Mouse (Mus musculus) embryonic facial prominence, embryonic 11.5 days (tissue): ENCODE results near the gene Bcl7a. TPM values are rescaled to one million over a fixed set of nuclear protein-coding genes. Genes with fewer than 3 reads are reported as not detected.

Experiments used
- ATAC-seq: fragments of 200-750 bp; cut with Nextera tagmentation; replicated peaks from 2 replicates; pipeline ENCODE4 v1.8.0; 2017; ENCODE audit warnings: low read depth; ENCODE audit not compliant: insufficient number of reproducible peaks, low FRiP score, low TSS enrichment
- DNase-seq: peaks from one replicate; pipeline ENCODE4 v3.0.0-alpha.2; 2015; ENCODE audit warnings: low spot score
- H3K27ac ChIP-seq: fragments of 300-500 bp; sonication (generic); replicated peaks from 2 replicates; pipeline ENCODE4 v1.5.1; 2014; ENCODE audit warnings: mild to moderate bottlenecking, low read depth, low read length, control low read depth
- H3K27me3 ChIP-seq: fragments of 300-500 bp; sonication (generic); 2 replicates; pipeline ENCODE4 v1.6.1; 2014; ENCODE audit warnings: mild to moderate bottlenecking, low read length, moderate library complexity, mixed read lengths; ENCODE audit not compliant: control insufficient read depth, insufficient read depth
- H3K36me3 ChIP-seq: fragments of 300-500 bp; sonication (generic); replicated peaks from 2 replicates; pipeline ENCODE4 v1.6.1; 2014; ENCODE audit warnings: low read depth, mild to moderate bottlenecking, low read length, moderate library complexity, mixed read lengths; ENCODE audit not compliant: control insufficient read depth, insufficient read depth
- H3K4me1 ChIP-seq: fragments of 300-500 bp; sonication (generic); 2 replicates; pipeline ENCODE4 v1.6.1; 2014; ENCODE audit warnings: low read length, mixed read lengths; ENCODE audit not compliant: control insufficient read depth, insufficient read depth
- H3K4me2 ChIP-seq: fragments of 300-500 bp; sonication (generic); 2 replicates; pipeline ENCODE4 v1.6.1; 2014; ENCODE audit warnings: low read depth, mild to moderate bottlenecking, control low read depth, low read length, moderate library complexity
- H3K4me3 ChIP-seq: fragments of 300-500 bp; sonication (generic); 2 replicates; pipeline ENCODE4 v1.5.1; 2014; ENCODE audit warnings: low read depth, low read length, control low read depth
- H3K9ac ChIP-seq: fragments of 300-500 bp; sonication (generic); replicated peaks from 2 replicates; pipeline ENCODE4 v1.6.1; 2014; ENCODE audit warnings: mild to moderate bottlenecking, control low read depth, low read length
- H3K9me3 ChIP-seq: fragments of 300-500 bp; sonication (generic); replicated peaks from 2 replicates; pipeline ENCODE4 v1.6.1; 2016; ENCODE audit warnings: mild to moderate bottlenecking, low read length, inconsistent platforms, mixed read lengths; ENCODE audit not compliant: control insufficient read depth
- WGBS: fragments of 180-500 bp; shearing (Covaris S2); extraction: QIAGEN DNeasy Blood & Tissue Kit; methylation state at CpG from one replicate; pipeline ENCODE4 v1.1.7; 2014; 5-methylcytosine and 5-hydroxymethylcytosine counted together
- polyA plus RNA-seq: library from polyadenylated mRNA; unstranded; fragments of >200 nt; fragmentation: Nextera tagmentation; extraction: Ambion mirVana; gene quantifications from 2 replicates; pipeline ENCODE4 v1.2.1, GENCODE M21; 2014

The Bcl7a gene
- polyA plus RNA-seq, 1 experiment from 2014 or later = 39.5 TPM

DNA sequence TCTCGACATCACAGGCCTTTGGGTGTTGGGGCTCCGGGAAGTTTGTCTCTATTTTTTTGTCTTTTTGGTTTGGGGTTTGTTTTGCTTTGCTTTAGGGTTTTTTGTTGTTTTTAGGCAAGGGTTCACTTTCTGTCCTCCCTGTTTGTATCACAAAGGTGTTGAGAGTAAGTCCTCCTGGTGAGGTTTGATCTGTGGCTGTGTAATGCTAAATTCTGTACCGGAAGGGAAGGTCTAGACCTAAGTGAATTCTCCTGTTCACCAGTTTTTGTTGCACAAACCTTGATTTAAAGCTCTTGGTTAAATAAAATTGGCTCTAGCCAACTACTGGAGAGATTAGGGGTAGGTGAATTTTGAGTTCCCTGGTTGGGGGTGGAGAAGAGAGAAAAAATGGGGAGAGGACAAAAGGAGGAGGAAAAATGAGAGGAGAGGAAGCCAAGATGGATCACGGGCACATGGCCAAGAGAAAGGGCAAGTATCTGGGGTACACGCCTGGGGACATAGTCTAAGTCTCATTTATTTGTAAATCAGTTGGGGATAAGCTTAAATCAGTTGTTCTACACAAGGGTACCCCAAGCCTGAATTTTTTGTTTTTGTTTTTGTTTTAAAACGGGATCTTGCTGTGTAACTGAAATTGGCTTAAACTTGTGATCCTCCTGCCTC, 32.3 kb downstream of the Bcl7a start:
- no peaks in the 10 kb centered on the region for H3K9me3 ChIP-seq
- H3K36me3 ChIP-seq = peaks cover 6% of the 10 kb centered on the region
- no peak overlapping the region for H3K4me2 ChIP-seq
- H3K4me3 ChIP-seq = no peak overlapping the region
- no peak overlapping the region for H3K9ac ChIP-seq
- ATAC-seq = no peak
- no peaks in the 10 kb centered on the region for H3K27me3 ChIP-seq
- 93% methylated on average over 6 of the region's 6 CpGs for WGBS
- no peak for DNase-seq
- no peak overlapping the region for H3K27ac ChIP-seq
- H3K4me1 ChIP-seq = no peaks in the 10 kb centered on the region

- DNase-seq (no peak), ATAC-seq (no peak)
- no peak overlapping the region for H3K4me3 ChIP-seq
- H3K27me3 ChIP-seq = no peaks in the 10 kb centered on the region
- H3K4me1 ChIP-seq = no peaks in the 10 kb centered on the region
- H3K9ac ChIP-seq = no peak overlapping the region
- no peak overlapping the region for H3K27ac ChIP-seq
- WGBS = 70% methylated on average over 10 of the region's 10 CpGs
- H3K9me3 ChIP-seq = no peaks in the 10 kb centered on the region
- no peak overlapping the region for H3K4me2 ChIP-seq
- H3K36me3 ChIP-seq = no peaks in the 10 kb centered on the region
Measured at GRCm38 (mm10) chr5:123376569-123376968, 32.9 kb downstream of the Bcl7a start.

GRCm38 (mm10) chr5:123377120-123377955, 33.7 kb downstream of the Bcl7a start:
- Histone ChIP-seq H3K27ac (no peak overlapping the region), H3K4me2 (no peak overlapping the region), H3K4me3 (no peak overlapping the region), H3K27me3 (no peaks in the 10 kb centered on the region), H3K9me3 (no peaks in the 10 kb centered on the region), H3K9ac (no peak overlapping the region), H3K36me3 (no peaks in the 10 kb centered on the region), H3K4me1 (no peaks in the 10 kb centered on the region)
- ATAC-seq = 0 out of 2 replicates have a peak, but pooled peaks have one; percentile 45
- peak; percentile 76 for DNase-seq
- WGBS = 74% methylated on average over 15 of the region's 15 CpGs

DNA sequence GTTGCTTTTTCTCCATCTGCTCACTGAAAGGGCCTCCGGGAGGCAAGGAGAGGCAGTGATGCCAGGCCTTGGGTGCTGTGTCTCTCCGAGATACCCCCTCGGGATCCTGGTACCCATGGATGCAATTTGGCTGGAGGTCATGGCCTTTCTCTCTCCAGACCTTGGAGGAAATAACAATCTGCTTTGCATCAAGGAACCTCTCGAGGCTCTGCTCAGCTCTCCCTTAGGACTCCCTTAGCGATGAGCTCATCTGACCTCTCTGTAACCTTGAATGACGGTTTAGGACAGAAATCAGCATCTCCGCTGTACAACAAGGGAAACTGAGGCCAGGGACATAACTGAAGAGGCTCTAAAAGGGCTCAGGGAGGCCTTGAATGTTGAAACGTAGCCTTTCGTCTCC, 35.1 kb downstream of the Bcl7a start:
- no peak for ATAC-seq
- H3K36me3 ChIP-seq = no peaks in the 10 kb centered on the region
- no peak overlapping the region for H3K27ac ChIP-seq
- no peaks in the 10 kb centered on the region for H3K4me1 ChIP-seq
- 45% methylated on average over 9 of the region's 9 CpGs for WGBS
- H3K9me3 ChIP-seq = no peaks in the 10 kb centered on the region
- H3K9ac ChIP-seq = no peak overlapping the region
- no peaks in the 10 kb centered on the region for H3K27me3 ChIP-seq
- no peak overlapping the region for H3K4me2 ChIP-seq
- no peak overlapping the region for H3K4me3 ChIP-seq
- DNase-seq = no peak

GRCm38 (mm10) chr5:123379504-123379931, 35.9 kb downstream of the Bcl7a start:
- no peak overlapping the region for H3K27ac ChIP-seq
- no peak overlapping the region for H3K9ac ChIP-seq
- WGBS = 50% methylated on average over 5 of the region's 5 CpGs
- H3K9me3 ChIP-seq = no peaks in the 10 kb centered on the region
- H3K4me1 ChIP-seq = no peaks in the 10 kb centered on the region
- DNase-seq = no peak
- H3K27me3 ChIP-seq = no peaks in the 10 kb centered on the region
- H3K4me3 ChIP-seq = no peak overlapping the region
- no peak overlapping the region for H3K4me2 ChIP-seq
- no peaks in the 10 kb centered on the region for H3K36me3 ChIP-seq
- no peak for ATAC-seq

GRCm38 (mm10) chr5:123381968-123382367, 38.3 kb downstream of the Bcl7a start:
- 29% methylated on average over 20 of the region's 20 CpGs for WGBS
- no peak overlapping the region for H3K4me2 ChIP-seq
- no peaks in the 10 kb centered on the region for H3K27me3 ChIP-seq
- no peak overlapping the region for H3K4me3 ChIP-seq
- H3K4me1 ChIP-seq = no peaks in the 10 kb centered on the region
- no peak for ATAC-seq
- H3K27ac ChIP-seq = no peak overlapping the region
- peak; percentile 49 for DNase-seq
- H3K9me3 ChIP-seq = no peaks in the 10 kb centered on the region
- H3K9ac ChIP-seq = no peak overlapping the region
- no peaks in the 10 kb centered on the region for H3K36me3 ChIP-seq

DNA sequence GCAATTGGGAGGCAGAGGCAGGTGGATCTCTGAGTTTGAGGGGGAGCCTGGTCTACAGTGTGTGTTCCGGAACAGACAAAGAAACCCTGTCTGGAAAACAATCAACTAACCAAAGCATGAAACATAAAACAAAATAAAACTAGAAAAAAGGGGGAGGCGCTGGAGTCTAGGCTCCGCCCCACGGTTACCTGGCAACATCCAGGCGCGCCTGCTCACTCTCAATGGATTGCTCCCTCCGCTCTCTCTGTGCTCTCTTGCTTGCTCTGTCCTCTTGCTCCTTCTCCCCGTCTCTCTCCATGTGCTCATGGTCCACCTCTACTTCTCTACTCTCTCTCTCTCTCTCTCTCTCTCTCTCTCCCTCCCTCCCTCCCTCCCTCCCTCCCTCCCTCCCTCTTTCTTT, 39.1 kb downstream of the Bcl7a start:
- no peak for DNase-seq
- 92% methylated on average over 8 of the region's 8 CpGs for WGBS
- Histone ChIP-seq H3K9me3 (no peaks in the 10 kb centered on the region), H3K36me3 (no peaks in the 10 kb centered on the region), H3K4me1 (no peaks in the 10 kb centered on the region), H3K4me2 (no peak overlapping the region), H3K27ac (no peak overlapping the region), H3K4me3 (no peak overlapping the region), H3K27me3 (no peaks in the 10 kb centered on the region), H3K9ac (no peak overlapping the region)
- no peak for ATAC-seq

- Histone ChIP-seq H3K9ac (no peak overlapping the region), H3K36me3 (no peaks in the 10 kb centered on the region), H3K4me2 (no peak overlapping the region), H3K27ac (no peak overlapping the region), H3K9me3 (no peaks in the 10 kb centered on the region), H3K27me3 (no peaks in the 10 kb centered on the region), H3K4me3 (no peak overlapping the region), H3K4me1 (no peaks in the 10 kb centered on the region)
- WGBS = 31% methylated on average over 3 of the region's 3 CpGs
- no peak for DNase-seq
- ATAC-seq = no peak
Measured at GRCm38 (mm10) chr5:123388452-123388851, 44.8 kb downstream of the Bcl7a start.
